Mouse (Mus musculus): ENCODE data around the gene Ndrg4. TPM values are rescaled to one million over a fixed set of nuclear protein-coding genes. Genes with fewer than 3 reads are reported as not detected.

Ndrg4 gene
- polyA plus RNA-seq (2014; fragmentation: Nextera tagmentation; extraction: Ambion mirVana): 225 and 286 TPM in 2 replicates

- WGBS (ENCODE audit: insufficient replicate concordance): 33% methylated on average over 9 of the region's 9 CpGs
- Histone ChIP-seq H3K4me1 (ENCODE audit: control insufficient read depth, insufficient read depth, low read length) (peaks cover 2% of the 10 kb centered on the region), H3K27me3 (ENCODE audit: control insufficient read depth, insufficient read depth, low read length) (peaks cover 62% of the 10 kb centered on the region), H3K4me3 (ENCODE audit: low read depth, low read length) (peak within 1 kb of the TSS; percentile 58), H3K4me2 (peak within 1 kb of the TSS; percentile 77), H3K9me3 (replicated peaks; ENCODE audit: control insufficient read depth, low read length) (no peaks in the 10 kb centered on the region), H3K9ac (ENCODE audit: low read depth, low read length) (peak within 1 kb of the TSS; percentile 66), H3K27ac (ENCODE audit: low read depth, low read length) (no peak within 1 kb of the TSS), H3K36me3 (ENCODE audit: control insufficient read depth, insufficient read depth, low read length) (no peaks in the 10 kb centered on the region)
- no peak for ATAC-seq (replicated peaks; ENCODE audit: insufficient number of reproducible peaks, low FRiP score, low TSS enrichment)
Measured at GRCm38 (mm10) chr8:95676631-95677030, at the start of gene Ndrg4. Gene Ndrg4 (plus strand): TSS chr8:95676980.

GRCm38 (mm10) chr8:95632840-95633239 lies 43.9 kb upstream of the Ndrg4 start:
- Histone ChIP-seq H3K4me3 (ENCODE audit: low read depth, low read length) (peak overlapping the region; percentile 93; the same call in 1 of the 2 replicates), H3K27me3 (ENCODE audit: control insufficient read depth, insufficient read depth, low read length) (no peaks in the 10 kb centered on the region; the same call in 1 of the 2 replicates), H3K4me2 (peak overlapping the region; percentile 89), H3K9me3 (replicated peaks; ENCODE audit: control insufficient read depth, low read length) (no peaks in the 10 kb centered on the region), H3K4me1 (ENCODE audit: control insufficient read depth, insufficient read depth, low read length) (peaks cover 3% of the 10 kb centered on the region; the same call in 1 of the 2 replicates), H3K27ac (ENCODE audit: low read depth, low read length) (no peak overlapping the region), H3K9ac (ENCODE audit: low read depth, low read length) (no peak overlapping the region), H3K36me3 (ENCODE audit: control insufficient read depth, insufficient read depth, low read length) (no peaks in the 10 kb centered on the region)
- 77% methylated on average over 6 of the region's 6 CpGs for WGBS (ENCODE audit: insufficient replicate concordance)
- ATAC-seq (replicated peaks; ENCODE audit: insufficient number of reproducible peaks, low FRiP score, low TSS enrichment): no peak

GRCm38 (mm10) chr8:95633262-95634062 lies 43.3 kb upstream of the Ndrg4 start, which contains the start of gene Gins3:
Gene Gins3 (plus strand): TSS chr8:95633453.
- Histone ChIP-seq H3K36me3 (ENCODE audit: control insufficient read depth, insufficient read depth, low read length) (no peaks in the 10 kb centered on the region), H3K9ac (ENCODE audit: low read depth, low read length) (peak within 1 kb of the TSS; percentile 84), H3K4me3 (ENCODE audit: low read depth, low read length) (peak within 1 kb of the TSS; percentile 93), H3K4me1 (ENCODE audit: control insufficient read depth, insufficient read depth, low read length) (peaks cover 3% of the 10 kb centered on the region; the same call in 1 of the 2 replicates), H3K27me3 (ENCODE audit: control insufficient read depth, insufficient read depth, low read length) (no peaks in the 10 kb centered on the region), H3K9me3 (replicated peaks; ENCODE audit: control insufficient read depth, low read length) (no peaks in the 10 kb centered on the region), H3K27ac (ENCODE audit: low read depth, low read length) (0 out of 2 replicates have a peak within 1 kb of the TSS, but pooled peaks have one; percentile 1), H3K4me2 (peak within 1 kb of the TSS; percentile 89)
- peak; percentile 88 for ATAC-seq (replicated peaks; ENCODE audit: insufficient number of reproducible peaks, low FRiP score, low TSS enrichment)
- 1% methylated on average over 52 of the region's 52 CpGs for WGBS (ENCODE audit: insufficient replicate concordance)

- ATAC-seq (replicated peaks; ENCODE audit: insufficient number of reproducible peaks, low FRiP score, low TSS enrichment): no peak
- Histone ChIP-seq H3K36me3 (ENCODE audit: control insufficient read depth, insufficient read depth, low read length) (no peaks in the 10 kb centered on the region), H3K4me1 (ENCODE audit: control insufficient read depth, insufficient read depth, low read length) (peaks cover 3% of the 10 kb centered on the region; the same call in 1 of the 2 replicates), H3K9me3 (replicated peaks; ENCODE audit: control insufficient read depth, low read length) (no peaks in the 10 kb centered on the region), H3K27me3 (ENCODE audit: control insufficient read depth, insufficient read depth, low read length) (no peaks in the 10 kb centered on the region), H3K9ac (ENCODE audit: low read depth, low read length) (peak overlapping the region; percentile 84), H3K4me3 (ENCODE audit: low read depth, low read length) (peak overlapping the region; percentile 93), H3K27ac (ENCODE audit: low read depth, low read length) (0 out of 2 replicates have a peak overlapping the region, but pooled peaks have one; percentile 1), H3K4me2 (peak overlapping the region; percentile 89)
- WGBS (ENCODE audit: insufficient replicate concordance): 5% methylated on average over 6 of the region's 6 CpGs
Measured at GRCm38 (mm10) chr8:95634063-95634340, 42.8 kb upstream of the Ndrg4 start.

- H3K4me1 ChIP-seq (ENCODE audit: control insufficient read depth, insufficient read depth, low read length): no peaks in the 10 kb centered on the region
- no peak for ATAC-seq (replicated peaks; ENCODE audit: insufficient number of reproducible peaks, low FRiP score, low TSS enrichment)
- WGBS (ENCODE audit: insufficient replicate concordance): 87% methylated on average over 2 of the region's 2 CpGs
- H3K27ac ChIP-seq (ENCODE audit: low read depth, low read length): no peak overlapping the region
- H3K36me3 ChIP-seq (ENCODE audit: control insufficient read depth, insufficient read depth, low read length): peaks cover 3% of the 10 kb centered on the region; the same call in 1 of the 2 replicates
- H3K4me3 ChIP-seq (ENCODE audit: low read depth, low read length): no peak overlapping the region
- no peaks in the 10 kb centered on the region for H3K9me3 ChIP-seq (replicated peaks; ENCODE audit: control insufficient read depth, low read length)
- no peak overlapping the region for H3K4me2 ChIP-seq
- no peak overlapping the region for H3K9ac ChIP-seq (ENCODE audit: low read depth, low read length)
- H3K27me3 ChIP-seq (ENCODE audit: control insufficient read depth, insufficient read depth, low read length): no peaks in the 10 kb centered on the region
Measured at GRCm38 (mm10) chr8:95644942-95645341, 31.8 kb upstream of the Ndrg4 start.

- Histone ChIP-seq H3K36me3 (ENCODE audit: control insufficient read depth, insufficient read depth, low read length) (peaks cover 3% of the 10 kb centered on the region; the same call in 1 of the 2 replicates), H3K4me2 (no peak overlapping the region), H3K9ac (ENCODE audit: low read depth, low read length) (no peak overlapping the region), H3K27me3 (ENCODE audit: control insufficient read depth, insufficient read depth, low read length) (no peaks in the 10 kb centered on the region), H3K4me3 (ENCODE audit: low read depth, low read length) (no peak overlapping the region), H3K4me1 (ENCODE audit: control insufficient read depth, insufficient read depth, low read length) (no peaks in the 10 kb centered on the region), H3K27ac (ENCODE audit: low read depth, low read length) (no peak overlapping the region), H3K9me3 (replicated peaks; ENCODE audit: control insufficient read depth, low read length) (no peaks in the 10 kb centered on the region)
- ATAC-seq (replicated peaks; ENCODE audit: insufficient number of reproducible peaks, low FRiP score, low TSS enrichment): no peak
- WGBS (ENCODE audit: insufficient replicate concordance): 73% methylated on average over 3 of the region's 3 CpGs
Measured at GRCm38 (mm10) chr8:95648251-95648650, 28.5 kb upstream of the Ndrg4 start.

GRCm38 (mm10) chr8:95653351-95653750 lies 23.4 kb upstream of the Ndrg4 start:
- ATAC-seq (replicated peaks; ENCODE audit: insufficient number of reproducible peaks, low FRiP score, low TSS enrichment): no peak
- 66% methylated on average over 5 of the region's 5 CpGs for WGBS (ENCODE audit: insufficient replicate concordance)
- no peak overlapping the region for H3K4me2 ChIP-seq
- no peak overlapping the region for H3K4me3 ChIP-seq (ENCODE audit: low read depth, low read length)
- H3K27me3 ChIP-seq (ENCODE audit: control insufficient read depth, insufficient read depth, low read length): no peaks in the 10 kb centered on the region
- H3K9me3 ChIP-seq (replicated peaks; ENCODE audit: control insufficient read depth, low read length): no peaks in the 10 kb centered on the region
- H3K27ac ChIP-seq (ENCODE audit: low read depth, low read length): no peak overlapping the region
- H3K9ac ChIP-seq (ENCODE audit: low read depth, low read length): no peak overlapping the region
- no peaks in the 10 kb centered on the region for H3K36me3 ChIP-seq (ENCODE audit: control insufficient read depth, insufficient read depth, low read length)
- H3K4me1 ChIP-seq (ENCODE audit: control insufficient read depth, insufficient read depth, low read length): 0 out of 2 replicates have a peak, but pooled peaks cover 3% of the 10 kb centered on the region

GRCm38 (mm10) chr8:95655831-95656230 lies 20.9 kb upstream of the Ndrg4 start:
- Histone ChIP-seq H3K27me3 (ENCODE audit: control insufficient read depth, insufficient read depth, low read length) (no peaks in the 10 kb centered on the region), H3K9ac (ENCODE audit: low read depth, low read length) (no peak overlapping the region), H3K4me3 (ENCODE audit: low read depth, low read length) (no peak overlapping the region), H3K4me1 (ENCODE audit: control insufficient read depth, insufficient read depth, low read length) (0 out of 2 replicates have a peak, but pooled peaks cover 3% of the 10 kb centered on the region), H3K27ac (ENCODE audit: low read depth, low read length) (no peak overlapping the region), H3K9me3 (replicated peaks; ENCODE audit: control insufficient read depth, low read length) (no peaks in the 10 kb centered on the region), H3K4me2 (no peak overlapping the region), H3K36me3 (ENCODE audit: control insufficient read depth, insufficient read depth, low read length) (no peaks in the 10 kb centered on the region)
- no peak for ATAC-seq (replicated peaks; ENCODE audit: insufficient number of reproducible peaks, low FRiP score, low TSS enrichment)
- 77% methylated on average over 7 of the region's 7 CpGs for WGBS (ENCODE audit: insufficient replicate concordance)
